23 mouse cellular contexts compared by ENCODE assay signal in genomic region chr8:119270371-119270770, GRCm38 (mm10).
"Had no signal": no experiment of that assay in that cellular context is flagged by ENCODE, and none has a peak within 500 bp of the region (broad histone marks: within the 10 kb centered on the region; RNA-seq: fewer than 3 reads in every experiment).

No protein-coding gene starts in this region.

- H3K9me3 ChIP-seq: limb, embryonic 12.5 days; limb, embryonic 15.5 days; liver, embryonic 15.5 days; lung, embryonic 15.5 days; midbrain, embryonic 13.5 days; neural tube, embryonic 12.5 days had no signal

- H3K4me2 ChIP-seq: limb, embryonic 12.5 days; limb, embryonic 15.5 days; liver, embryonic 12.5 days; liver, embryonic 15.5 days; lung, embryonic 15.5 days; midbrain, embryonic 13.5 days; neural tube, embryonic 12.5 days had no signal

- H3K27ac ChIP-seq: limb, embryonic 12.5 days; limb, embryonic 15.5 days; liver, embryonic 12.5 days; liver, embryonic 15.5 days; lung, embryonic 15.5 days; midbrain, embryonic 13.5 days; neural tube, embryonic 12.5 days had no signal

- H3K4me3 ChIP-seq: limb, embryonic 12.5 days; limb, embryonic 15.5 days; liver, embryonic 12.5 days; liver, embryonic 15.5 days; lung, embryonic 15.5 days; midbrain, embryonic 13.5 days; neural tube, embryonic 12.5 days had no signal

- DNase-seq: kidney, adult 18-20 months; kidney, adult 9 months; kidney, postnatal 14 days; kidney, postnatal 4 days; left cerebral cortex, postnatal 4 days; lung, adult 18-20 months; lung, postnatal 10 days; lung, postnatal 4 days; right cerebral cortex, adult 18-20 months; right cerebral cortex, postnatal 14 days; right cerebral cortex, postnatal 4 days; spleen, adult 18-20 months; thymus, adult 18-20 months; thymus, postnatal 36 days had no signal

- ATAC-seq: intestine, embryonic 16.5 days; liver, embryonic 12.5 days; midbrain, embryonic 13.5 days; midbrain, embryonic 16.5 days had no signal

- H3K36me3 ChIP-seq: limb, embryonic 12.5 days; limb, embryonic 15.5 days; liver, embryonic 12.5 days; liver, embryonic 15.5 days; lung, embryonic 15.5 days; midbrain, embryonic 13.5 days; neural tube, embryonic 12.5 days had no signal

- H3K4me1 ChIP-seq: limb, embryonic 12.5 days; limb, embryonic 15.5 days; liver, embryonic 12.5 days; liver, embryonic 15.5 days; lung, embryonic 15.5 days; midbrain, embryonic 13.5 days had no signal

- H3K27me3 ChIP-seq: limb, embryonic 12.5 days; limb, embryonic 15.5 days; liver, embryonic 12.5 days; liver, embryonic 15.5 days; lung, embryonic 15.5 days; midbrain, embryonic 13.5 days; neural tube, embryonic 12.5 days had no signal

- H3K9ac ChIP-seq: limb, embryonic 12.5 days; limb, embryonic 15.5 days; liver, embryonic 12.5 days; liver, embryonic 15.5 days; lung, embryonic 15.5 days; midbrain, embryonic 13.5 days; neural tube, embryonic 12.5 days had no signal
